Mouse (Mus musculus): ENCODE results near the gene Vmn1r213. TPM values are rescaled to one million over a fixed set of nuclear protein-coding genes. Genes with fewer than 3 reads are reported as not detected.

Vmn1r213 gene
- total RNA-seq (2023; ENCODE audit: inconsistent age) = not detected in 4 replicates

GRCm38 (mm10) chr13:23007356-23007755 lies at the start of gene Vmn1r213:
Gene Vmn1r213 (plus strand): TSS chr13:23007656.

GRCm38 (mm10) chr13:23030118-23030517 lies 22.7 kb downstream of the Vmn1r213 start, which contains the start of gene Vmn1r214:
Gene Vmn1r214 (plus strand): TSS chr13:23030418.

Other genes starting within 250 kb of the Vmn1r213 start
- gene Vmn1r208, start 230.3 kb upstream of the Vmn1r213 start, total RNA-seq (2023; ENCODE audit: inconsistent age) = not detected in 4 replicates
- 0.10 TPM in 1 of 4 replicates, not detected in the others for gene Vmn1r209, start 198.0 kb upstream of the Vmn1r213 start, total RNA-seq (2023; ENCODE audit: inconsistent age)
- gene Vmn1r210, start 176.3 kb upstream of the Vmn1r213 start, total RNA-seq (2023; ENCODE audit: inconsistent age) = not detected in 4 replicates
- not detected in 4 replicates for gene Vmn1r211, start 150.1 kb upstream of the Vmn1r213 start, total RNA-seq (2023; ENCODE audit: inconsistent age)
- gene Vmn1r212, start 123.5 kb upstream of the Vmn1r213 start, total RNA-seq (2023; ENCODE audit: inconsistent age) = not detected in 4 replicates
- gene Vmn1r214, start 22.8 kb downstream of the Vmn1r213 start, total RNA-seq (2023; ENCODE audit: inconsistent age) = not detected in 4 replicates
- gene Vmn1r215, start 60.4 kb downstream of the Vmn1r213 start, total RNA-seq (2023; ENCODE audit: inconsistent age) = not detected in 4 replicates
- not detected in 4 replicates for gene Vmn1r217, start 110.6 kb downstream of the Vmn1r213 start, total RNA-seq (2023; ENCODE audit: inconsistent age)
- gene Vmn1r218, start 125.5 kb downstream of the Vmn1r213 start, total RNA-seq (2023; ENCODE audit: inconsistent age) = not detected in 4 replicates
- gene Vmn1r219, start 151.7 kb downstream of the Vmn1r213 start, total RNA-seq (2023; ENCODE audit: inconsistent age) = not detected in 4 replicates
- not detected in 4 replicates for gene Vmn1r220, start 180.3 kb downstream of the Vmn1r213 start, total RNA-seq (2023; ENCODE audit: inconsistent age)
- not detected in 4 replicates for gene Vmn1r221, start 206.5 kb downstream of the Vmn1r213 start, total RNA-seq (2023; ENCODE audit: inconsistent age)
- not detected in 4 replicates for gene Vmn1r222, start 228.3 kb downstream of the Vmn1r213 start, total RNA-seq (2023; ENCODE audit: inconsistent age)
- gene Vmn1r223, start 239.5 kb downstream of the Vmn1r213 start, total RNA-seq (2023; ENCODE audit: inconsistent age) = not detected in 4 replicates

Data from B cell, adult (primary cell).